Mouse (Mus musculus) cerebellum, adult 2 months (tissue): ENCODE data around the gene Kcnh6. TPM values are rescaled to one million over a fixed set of nuclear protein-coding genes. Genes with fewer than 3 reads are reported as not detected.

Experiments used
- DNase-seq, 2 experiments: peaks; one replicate each; pipeline ENCODE4 v3.0.0; 2021
- H3K27ac ChIP-seq: fragments of 200-500 bp; 2 replicates; pipeline ENCODE4 v1.5.1; 2012; ENCODE audit warnings: low read length, control low read depth, inconsistent platforms; ENCODE audit not compliant: insufficient read depth
- H3K27me3 ChIP-seq: fragments of 200-500 bp; 2 replicates; pipeline ENCODE4 v1.6.1; 2012; ENCODE audit warnings: inconsistent platforms, mild to moderate bottlenecking, low read length, moderate library complexity; ENCODE audit not compliant: control insufficient read depth, insufficient read depth
- H3K4me1 ChIP-seq: fragments of 200-500 bp; 2 replicates; pipeline ENCODE4 v1.6.1; 2011; ENCODE audit warnings: low read length; ENCODE audit not compliant: control insufficient read depth, insufficient read depth
- H3K4me3 ChIP-seq: fragments of 200-500 bp; replicated peaks from 2 replicates; pipeline ENCODE3; 2011; ENCODE audit warnings: mild to moderate bottlenecking, low read depth, low read length, control low read depth; ENCODE audit not compliant: insufficient read depth
- CTCF ChIP-seq: fragments of 200-500 bp; IDR thresholded peaks from 2 replicates; pipeline ENCODE4 v1.5.1; 2011; ENCODE audit warnings: low read depth, mild to moderate bottlenecking, control low read depth, low read length, moderate library complexity, borderline replicate concordance; ENCODE audit not compliant: insufficient read depth
- POLR2A ChIP-seq: fragments of 200-500 bp; IDR thresholded peaks from 2 replicates; pipeline ENCODE4 v1.6.1; 2011; ENCODE audit warnings: low read length, control low read depth, borderline replicate concordance; ENCODE audit not compliant: insufficient read depth
- WGBS: fragments of 180-500 bp; shearing (Covaris S2); methylation state at CpG from one replicate; pipeline ENCODE4 v1.1.7; 2018; 5-methylcytosine and 5-hydroxymethylcytosine counted together
- polyA plus RNA-seq: library from polyadenylated mRNA; depleted of rRNA; stranded (reverse); fragments of >200 nt; gene quantifications from 2 replicates; pipeline ENCODE4 v1.2.3, GENCODE M21; 2012; rRNA removed

Kcnh6 gene
- 1.3 and 1.4 TPM in 2 replicates for polyA plus RNA-seq

DNA sequence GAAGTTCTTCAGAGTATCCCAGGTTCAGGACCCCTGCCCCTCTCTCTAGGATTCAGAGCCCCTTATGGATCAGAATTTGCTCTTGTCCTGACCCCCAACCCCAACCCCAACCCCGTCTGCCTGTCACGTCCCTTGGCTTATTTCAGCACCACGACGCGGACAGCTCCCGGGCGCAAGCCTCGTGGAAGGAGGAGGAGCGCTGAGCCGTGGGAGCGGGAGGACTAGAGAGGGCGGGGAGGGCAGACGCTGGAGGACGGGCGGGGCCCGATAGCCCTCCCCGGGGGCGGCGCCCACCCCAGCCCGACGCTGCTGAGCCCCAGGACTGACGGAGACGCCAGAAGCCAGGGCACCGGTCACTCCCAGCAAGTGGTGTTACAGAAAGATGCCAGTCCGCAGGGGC lies at the start of gene Kcnh6:
Kcnh6 (plus strand) TSS at position 304 of the 400 bp plus-strand sequence.
- no peaks in the 10 kb centered on the region for H3K4me1 ChIP-seq
- no peaks in the 10 kb centered on the region for H3K27me3 ChIP-seq
- H3K4me3 ChIP-seq = no peak within 1 kb of the TSS
- 4% methylated on average over 25 of the region's 25 CpGs for WGBS
- TF ChIP-seq POLR2A (no peak), CTCF (no peak)
- H3K27ac ChIP-seq = no peak within 1 kb of the TSS
- DNase-seq = no peak

GRCm38 (mm10) chr11:105958566-105958965 lies 49.4 kb upstream of the Kcnh6 start:
- no peak for DNase-seq
- Histone ChIP-seq H3K27ac (no peak overlapping the region), H3K4me3 (no peak overlapping the region), H3K27me3 (no peaks in the 10 kb centered on the region), H3K4me1 (peaks cover 4% of the 10 kb centered on the region)
- WGBS = 23% methylated on average over 1 of the region's 1 CpGs
- TF ChIP-seq POLR2A (no peak), CTCF (no peak)

DNA sequence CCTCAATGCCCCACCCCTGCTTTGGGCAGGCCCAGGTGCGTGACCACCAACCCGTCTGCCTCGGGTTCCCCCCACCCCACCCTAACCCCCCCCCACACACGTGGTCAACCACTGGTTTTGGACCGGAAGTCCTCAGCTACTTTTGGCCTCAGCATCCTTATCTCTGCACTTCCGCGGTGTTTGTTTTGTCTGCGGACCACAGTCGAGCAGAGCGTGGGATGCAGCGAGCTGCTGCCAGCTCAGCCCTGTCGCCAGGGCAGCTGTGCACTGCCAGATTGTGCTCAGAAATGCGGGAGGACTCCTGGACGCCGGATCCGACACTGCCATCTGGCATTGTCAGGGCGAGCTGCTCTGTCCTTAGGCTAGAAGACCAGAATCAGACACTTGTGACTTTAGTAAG lies 48.6 kb upstream of the Kcnh6 start:
- DNase-seq = peak in 1 of 2 experiments; percentile 43
- WGBS = 3% methylated on average over 17 of the region's 17 CpGs
- Histone ChIP-seq H3K27me3 (no peaks in the 10 kb centered on the region), H3K4me3 (peak overlapping the region; percentile 31), H3K4me1 (peaks cover 4% of the 10 kb centered on the region), H3K27ac (no peak overlapping the region)
- TF ChIP-seq POLR2A (no peak), CTCF (no peak)

- no peak for DNase-seq
- H3K27ac ChIP-seq = no peak overlapping the region
- H3K4me3 ChIP-seq = no peak overlapping the region
- peaks cover 2% of the 10 kb centered on the region; the same call in 1 of the 2 replicates for H3K4me1 ChIP-seq
- H3K27me3 ChIP-seq = no peaks in the 10 kb centered on the region
- peak; percentile 27; the same call in 1 of the 2 replicates for TF ChIP-seq CTCF
- TF ChIP-seq POLR2A = no peak
- WGBS = 69% methylated on average over 5 of the region's 5 CpGs
Measured at GRCm38 (mm10) chr11:105964691-105965090, 43.2 kb upstream of the Kcnh6 start.

GRCm38 (mm10) chr11:105966288-105966687 lies 41.6 kb upstream of the Kcnh6 start:
- no peak overlapping the region for H3K4me3 ChIP-seq
- no peak overlapping the region for H3K27ac ChIP-seq
- no peak for TF ChIP-seq POLR2A
- TF ChIP-seq CTCF = no peak
- no peaks in the 10 kb centered on the region for H3K27me3 ChIP-seq
- H3K4me1 ChIP-seq = 0 out of 2 replicates have a peak, but pooled peaks cover 2% of the 10 kb centered on the region
- 85% methylated on average over 4 of the region's 4 CpGs for WGBS
- no peak for DNase-seq

- DNase-seq = peak in 1 of 2 experiments; percentile 27
- no peak within 1 kb of the TSS for H3K27ac ChIP-seq
- TF ChIP-seq POLR2A = no peak
- no peak for TF ChIP-seq CTCF
- WGBS = 2% methylated on average over 75 of the region's 76 CpGs
- H3K4me3 ChIP-seq = peak within 1 kb of the TSS; percentile 66
- 0 out of 2 replicates have a peak, but pooled peaks cover 2% of the 10 kb centered on the region for H3K4me1 ChIP-seq
- H3K27me3 ChIP-seq = no peaks in the 10 kb centered on the region
Measured at GRCm38 (mm10) chr11:105967741-105968574, 40.0 kb upstream of the Kcnh6 start, which contains the start of gene Ace. Ace (plus strand) TSS chr11:105967945.

GRCm38 (mm10) chr11:105968948-105969347 lies 39.0 kb upstream of the Kcnh6 start:
- TF ChIP-seq CTCF = no peak
- no peak for TF ChIP-seq POLR2A
- WGBS = 63% methylated on average over 10 of the region's 10 CpGs
- H3K4me3 ChIP-seq = no peak overlapping the region

DNA sequence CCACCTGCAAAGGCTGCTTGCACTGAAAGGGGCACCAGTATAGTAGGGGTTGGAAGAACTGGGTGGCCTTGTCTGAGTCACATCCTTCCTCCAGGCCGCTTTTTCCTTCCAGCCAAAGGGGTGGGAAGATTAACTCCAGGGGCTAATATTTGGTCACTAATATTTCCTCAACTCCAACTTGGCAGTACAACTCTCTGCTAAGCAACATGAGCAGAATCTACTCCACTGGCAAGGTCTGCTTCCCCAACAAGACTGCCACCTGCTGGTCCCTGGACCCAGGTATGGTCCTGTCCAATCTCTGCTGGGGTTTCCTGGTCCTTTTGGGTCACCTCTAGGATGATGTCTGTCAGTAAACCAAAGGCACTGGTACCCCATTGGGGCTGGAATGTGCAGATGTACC lies 38.4 kb upstream of the Kcnh6 start:
- WGBS = 71% methylated on average over 1 of the region's 1 CpGs
- Histone ChIP-seq H3K27me3 (no peaks in the 10 kb centered on the region), H3K4me1 (peaks cover 13% of the 10 kb centered on the region), H3K4me3 (no peak overlapping the region), H3K27ac (no peak overlapping the region)
- peak; percentile 52 for TF ChIP-seq CTCF
- TF ChIP-seq POLR2A = no peak
- no peak for DNase-seq

More at GRCm38 (mm10) chr11:105968948-105969347, 39.0 kb upstream of the Kcnh6 start:
- Histone ChIP-seq H3K27me3 (no peaks in the 10 kb centered on the region), H3K27ac (no peak overlapping the region), H3K4me1 (peaks cover 8% of the 10 kb centered on the region)
- DNase-seq = no peak
